Mouse (Mus musculus) MEL (cell line): ENCODE results near the gene Bmp6.

ENCODE experiments used
- EP300 ChIP-seq, 2 experiments: IDR thresholded peaks; 2 replicates each; pipeline ENCODE4 v1.6.1; 2011; ENCODE audit warnings: improper control_type of control experiment in 2 of 2, low read length in 2 of 2, low read depth in 1 of 2, mild to moderate bottlenecking in 1 of 2
- SIN3A ChIP-seq: IDR thresholded peaks from 2 replicates; pipeline ENCODE4 v1.6.1; 2012; ENCODE audit warnings: low read length, improper control_type of control experiment, inconsistent platforms

DNA sequence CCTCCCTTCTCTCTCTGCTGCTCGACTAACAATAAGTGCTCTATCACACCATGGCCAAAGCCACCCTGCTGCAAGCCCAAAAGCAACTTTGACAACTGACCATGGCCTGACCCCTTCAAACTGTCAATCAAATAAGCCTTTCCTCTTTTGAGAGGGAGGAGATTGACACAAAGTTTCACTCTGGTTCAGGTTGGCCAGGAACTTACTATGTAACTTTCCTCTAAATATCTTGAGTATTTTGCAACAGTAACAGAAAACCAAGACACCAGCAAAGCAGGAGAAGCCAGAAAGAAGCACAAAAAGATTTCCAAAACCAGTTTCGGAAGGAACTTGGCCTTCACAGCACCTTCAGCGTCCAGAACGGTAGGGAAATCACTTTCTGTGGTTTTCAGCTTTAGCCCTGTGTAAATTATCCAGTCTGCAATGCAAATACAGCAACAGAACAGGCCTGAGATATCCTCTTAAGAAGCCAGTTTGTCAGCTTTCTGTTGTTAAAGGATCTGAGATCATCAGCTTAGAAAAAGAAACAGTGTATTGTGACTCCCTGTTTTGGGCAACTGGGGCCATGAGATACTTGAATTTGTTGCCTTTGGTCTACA is 177.2 kb downstream of the Bmp6 start:
- TF ChIP-seq SIN3A (no peak), EP300 (IDR thresholded peaks at IDR 0.05; ENCODE audit: low read depth in 1 of 2, low read length in 2 of 2) (no peak)
